Mouse (Mus musculus) natural killer cell, adult 2 months (primary cell): Measurements from ENCODE around the gene B3glct.

ENCODE experiments used
- DNase-seq, 2 experiments: peaks; one replicate each; pipeline ENCODE4 v3.0.0; 2022; ENCODE audit warnings: low spot score in 2 of 2

The B3glct gene

DNA sequence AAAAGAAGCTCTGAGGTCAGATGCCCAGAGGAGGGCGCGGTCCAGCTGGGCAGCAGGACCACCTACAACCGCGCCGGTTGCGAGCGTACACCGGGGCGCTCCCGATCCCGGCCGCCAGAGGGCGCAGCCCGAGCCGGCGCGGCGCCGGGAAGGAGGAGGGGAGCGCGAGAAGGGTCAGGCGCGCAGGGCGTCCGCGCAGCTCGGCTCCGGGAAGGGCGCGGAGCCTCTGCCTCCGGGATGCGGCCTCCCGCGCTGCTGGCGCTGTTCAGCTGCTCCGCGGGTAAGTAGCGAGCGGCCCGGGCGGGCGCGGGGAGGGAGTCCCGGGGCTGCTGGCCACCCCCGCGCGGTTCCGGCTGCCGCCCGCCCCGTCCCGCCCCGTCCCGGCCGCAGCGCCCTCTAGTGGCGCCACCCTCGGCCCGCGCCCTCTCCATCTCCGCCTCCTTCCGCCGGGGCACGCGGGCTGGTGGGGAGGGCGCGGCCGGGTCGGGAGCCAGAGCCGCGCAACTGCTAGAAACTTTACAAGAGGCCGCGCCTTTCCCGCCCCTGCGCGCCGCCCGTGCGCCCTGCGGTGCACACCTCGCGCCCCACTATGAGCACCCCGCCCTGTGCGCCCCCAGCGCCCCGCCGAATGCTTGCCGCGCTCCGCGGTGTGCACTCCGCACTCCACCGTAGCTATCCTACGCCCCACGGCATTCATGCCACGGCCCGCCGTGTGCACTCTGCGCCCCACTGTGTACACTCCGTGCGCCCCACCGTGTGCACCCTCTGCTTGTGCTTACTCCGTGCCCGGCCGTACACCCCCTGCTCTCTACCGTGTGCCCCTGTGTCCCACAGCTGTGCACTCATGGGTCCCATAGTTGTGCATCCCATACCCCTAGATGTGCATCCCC lies at the start of gene B3glct:
Gene B3glct (plus strand): TSS at position 131 of the 890 bp plus-strand sequence.
- DNase-seq, result peak; percentile 75 to 84

DNA sequence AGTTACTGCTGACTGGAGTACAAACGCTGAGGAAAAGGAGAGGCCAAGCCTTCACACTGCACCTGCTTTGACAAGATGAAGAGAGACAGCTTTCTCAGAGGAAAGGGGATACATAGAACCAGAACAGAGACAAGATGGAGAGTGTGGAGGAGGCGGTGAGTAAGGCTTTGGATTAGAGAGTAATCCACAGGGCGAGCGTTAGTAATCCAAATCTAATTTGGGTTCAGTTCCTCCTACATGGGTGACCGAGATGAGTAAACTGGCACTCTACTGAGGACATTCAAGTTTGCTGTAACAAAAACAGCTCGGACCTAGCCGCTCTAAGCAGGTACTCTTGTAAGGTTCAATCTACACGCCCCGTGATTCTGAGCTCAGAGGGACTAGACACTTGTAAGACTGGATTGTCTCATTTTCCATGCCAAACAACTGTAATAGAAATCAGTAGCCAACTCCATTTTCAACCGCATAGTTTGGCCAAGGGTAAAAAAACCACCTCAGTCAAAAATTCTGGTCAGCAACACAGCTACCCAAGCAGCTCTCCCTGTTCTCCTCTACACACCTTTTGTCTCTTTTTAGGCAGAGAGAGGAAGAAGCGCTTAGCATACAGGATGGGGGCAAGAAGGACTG lies 43.5 kb upstream of the B3glct start:
- DNase-seq, result no peak

DNA sequence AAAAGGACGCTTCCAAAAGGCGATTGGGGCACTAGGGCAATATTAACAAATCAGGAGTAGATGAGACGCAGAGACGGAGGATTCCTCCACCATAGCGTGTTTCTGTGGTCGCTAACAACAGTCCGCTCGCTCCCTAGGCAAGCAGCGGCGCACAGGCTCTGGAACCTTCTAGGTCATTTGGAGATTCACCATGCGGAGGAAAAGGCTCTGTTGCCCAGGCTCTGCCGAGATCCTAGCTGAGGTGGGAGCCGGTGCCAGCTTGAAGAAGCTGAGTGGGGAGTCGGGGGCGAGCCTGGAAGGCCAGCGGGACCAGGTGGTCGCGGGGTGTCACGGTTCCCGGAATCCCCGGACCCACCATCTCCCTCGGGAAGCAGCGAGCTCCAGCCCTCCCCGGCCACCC lies 42.5 kb upstream of the B3glct start:
- DNase-seq, result peak in 1 of 2 experiments; percentile 3

DNA sequence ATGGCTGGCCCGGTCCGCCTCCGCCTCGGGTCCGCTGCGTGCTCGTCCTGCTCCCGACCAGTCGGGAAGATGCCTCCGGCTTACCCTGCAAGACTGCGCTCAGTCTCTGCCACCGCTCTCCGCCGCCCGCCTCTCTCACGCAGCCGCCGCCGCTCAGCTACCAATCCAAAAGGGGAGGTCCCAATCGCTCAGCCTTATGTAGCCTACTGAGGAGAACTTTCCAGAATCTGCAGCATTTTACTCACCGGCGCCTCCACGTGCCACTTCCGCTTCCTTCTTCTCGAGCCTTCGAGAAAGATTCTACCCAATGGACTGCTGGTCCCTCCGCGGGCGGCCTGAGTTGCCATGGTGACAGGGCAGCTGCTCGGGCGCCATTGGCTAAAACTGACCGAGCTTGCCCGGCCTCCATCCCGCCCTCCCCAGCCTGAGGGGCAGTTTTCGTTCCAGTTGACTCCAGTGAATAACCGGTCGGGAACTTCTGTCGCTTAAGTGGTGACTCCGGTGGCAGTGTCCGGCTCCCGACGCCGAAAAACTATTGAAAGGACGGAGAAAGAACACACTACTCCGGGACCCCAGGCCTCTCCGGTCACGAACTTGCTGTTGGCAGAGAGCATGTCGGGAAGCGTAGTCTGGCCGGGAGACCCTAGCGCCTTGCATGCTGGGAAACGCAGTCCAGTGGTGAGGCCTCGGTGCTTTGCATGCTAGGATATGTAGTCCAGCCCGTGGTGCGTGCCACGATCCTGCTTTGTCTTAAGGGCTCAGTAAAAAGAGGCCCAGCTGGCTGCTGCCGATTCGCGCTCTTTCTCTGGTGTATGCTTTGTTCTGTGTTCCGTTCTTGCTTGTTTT lies 41.7 kb upstream of the B3glct start, which contains the start of gene Hsph1:
Gene Hsph1 (minus strand): TSS at position 302 of the 846 bp plus-strand sequence.
- peak; percentile 97 for DNase-seq

DNA sequence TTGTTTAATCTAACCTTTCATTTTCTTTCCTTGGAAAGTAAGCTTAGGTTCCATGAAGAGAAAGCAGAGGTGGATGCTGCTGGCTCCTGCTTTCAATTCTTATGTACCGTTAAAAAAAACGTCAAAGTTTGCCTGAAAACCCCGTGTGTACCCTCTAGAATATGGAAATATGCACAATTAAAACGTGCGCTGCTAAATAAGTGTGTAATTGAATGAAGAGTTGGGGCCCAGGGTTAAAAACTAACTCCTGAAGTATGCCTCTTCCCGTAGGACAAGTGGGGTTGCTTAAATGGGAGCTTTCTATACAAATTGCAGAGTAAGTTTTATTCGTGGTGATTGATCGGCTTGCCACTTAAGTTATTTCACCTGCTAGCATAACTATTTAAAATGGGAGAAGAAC lies 40.7 kb upstream of the B3glct start:
- no peak for DNase-seq

DNA sequence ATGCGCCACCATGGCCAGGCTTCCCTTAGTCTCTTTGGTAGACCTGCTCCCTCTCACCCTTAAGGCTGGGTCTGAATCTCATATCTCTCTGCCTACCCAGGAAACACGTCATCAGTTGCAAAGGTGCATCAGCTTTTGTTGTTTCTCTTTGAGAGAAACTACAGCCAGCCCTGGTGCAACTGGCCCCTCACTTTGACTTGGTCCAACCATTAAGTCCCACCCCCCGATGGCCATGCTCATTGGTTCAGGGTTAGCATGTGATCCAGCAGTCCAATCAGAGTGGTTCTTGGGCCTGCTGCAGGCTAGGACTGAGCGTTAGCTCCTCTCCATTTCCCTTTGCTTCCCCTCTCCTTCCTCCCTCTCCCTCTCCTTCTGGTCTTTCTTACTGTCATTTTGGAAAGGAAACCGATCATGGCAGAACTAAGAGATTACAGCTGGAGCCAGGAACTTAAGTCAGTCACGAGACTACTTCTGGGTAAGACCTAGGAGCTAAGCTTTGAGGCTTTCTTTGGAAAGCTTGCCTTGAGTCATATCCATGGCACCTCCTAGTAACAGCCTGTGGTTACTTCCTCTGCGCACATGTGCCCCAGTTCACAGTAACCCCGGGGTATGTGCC lies 36.6 kb upstream of the B3glct start:
- no peak for DNase-seq

DNA sequence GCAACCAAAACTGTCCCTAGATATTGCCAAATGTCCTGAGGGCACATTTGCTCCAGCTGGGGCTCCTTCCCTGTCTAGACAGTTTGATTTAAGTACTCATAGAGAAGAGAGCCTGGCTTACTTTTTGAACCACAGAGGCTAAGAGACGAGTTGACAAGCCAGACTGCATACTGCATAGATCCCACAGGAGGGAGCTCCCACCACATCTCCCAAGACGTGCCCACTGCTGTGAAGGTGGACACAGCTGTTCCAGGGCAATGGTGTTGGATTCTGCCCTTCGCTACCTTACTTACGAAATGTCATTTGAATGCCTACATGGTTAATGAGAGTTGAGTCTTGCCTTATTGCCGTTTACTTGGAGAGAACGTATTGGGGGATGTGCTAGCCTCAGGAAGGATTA lies 35.7 kb upstream of the B3glct start:
- no peak for DNase-seq

DNA sequence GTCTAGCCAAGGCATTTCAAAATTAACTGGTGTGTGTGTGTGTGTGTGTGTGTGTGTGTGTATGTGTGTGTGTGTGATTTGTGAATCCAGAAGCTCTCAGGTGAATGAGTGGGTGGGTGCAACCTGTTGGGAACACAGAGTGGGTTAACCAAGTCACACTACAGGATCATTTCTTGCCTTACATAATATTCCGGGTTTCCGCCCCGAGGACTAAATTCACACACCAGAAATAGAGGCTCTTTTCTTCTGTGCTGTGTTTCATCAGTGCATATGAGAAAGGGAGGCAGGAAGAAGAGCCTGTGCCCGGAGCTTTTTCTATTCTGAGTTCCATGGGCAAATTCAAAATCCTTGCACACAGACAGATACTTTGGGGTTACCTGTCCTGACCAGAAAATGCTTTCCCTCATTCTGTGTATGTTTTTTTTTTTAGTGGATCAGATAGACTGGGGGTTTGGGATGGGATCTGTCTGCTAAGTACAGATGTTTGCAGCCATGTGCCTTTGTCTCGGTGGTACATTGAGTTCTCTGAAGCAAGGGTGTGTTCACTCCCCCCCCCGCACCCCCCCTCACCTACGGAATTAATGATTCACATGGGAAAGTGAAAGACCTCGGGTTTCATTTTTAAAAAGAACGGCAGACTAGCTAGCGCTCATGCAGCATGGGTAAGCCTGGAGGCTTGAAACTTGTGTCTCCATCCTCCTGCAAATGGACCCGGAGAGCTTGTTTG lies 35.1 kb upstream of the B3glct start:
- DNase-seq, result no peak

DNA sequence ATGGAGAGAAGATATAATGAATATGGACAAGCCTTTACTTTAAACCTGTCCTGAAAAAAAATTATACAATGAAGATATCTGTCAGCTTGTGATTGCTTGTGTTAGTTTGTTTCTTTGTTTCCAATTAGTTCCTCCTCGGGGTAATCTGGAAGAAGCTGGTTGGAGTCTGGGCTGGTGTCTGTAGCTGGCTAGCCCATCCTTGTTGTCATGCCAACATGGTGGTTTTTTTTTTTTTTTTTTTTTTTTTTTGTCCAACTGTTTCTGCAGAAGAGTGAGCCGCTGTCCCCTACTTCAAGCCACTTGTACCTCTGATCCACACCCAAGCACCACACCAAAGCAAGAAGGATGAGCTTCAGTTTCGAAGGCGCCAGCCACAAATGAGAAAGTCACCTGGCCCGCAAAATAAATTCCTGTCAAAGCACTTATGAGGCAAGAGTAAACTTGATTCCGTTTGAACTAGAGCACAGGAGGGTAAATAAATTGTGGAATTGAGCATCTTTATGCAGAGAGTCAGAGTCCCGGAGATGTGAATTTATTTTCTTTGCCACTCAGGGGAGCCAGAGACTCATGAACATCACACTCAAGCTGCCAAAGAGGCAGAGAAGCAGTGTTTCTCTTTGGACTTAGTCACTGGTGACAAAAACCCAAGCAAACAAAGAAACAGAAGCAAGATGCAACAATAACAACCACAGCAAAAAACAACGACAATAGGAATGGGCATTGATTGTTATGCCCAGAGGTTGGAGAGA lies 30.5 kb upstream of the B3glct start:
- no peak for DNase-seq

DNA sequence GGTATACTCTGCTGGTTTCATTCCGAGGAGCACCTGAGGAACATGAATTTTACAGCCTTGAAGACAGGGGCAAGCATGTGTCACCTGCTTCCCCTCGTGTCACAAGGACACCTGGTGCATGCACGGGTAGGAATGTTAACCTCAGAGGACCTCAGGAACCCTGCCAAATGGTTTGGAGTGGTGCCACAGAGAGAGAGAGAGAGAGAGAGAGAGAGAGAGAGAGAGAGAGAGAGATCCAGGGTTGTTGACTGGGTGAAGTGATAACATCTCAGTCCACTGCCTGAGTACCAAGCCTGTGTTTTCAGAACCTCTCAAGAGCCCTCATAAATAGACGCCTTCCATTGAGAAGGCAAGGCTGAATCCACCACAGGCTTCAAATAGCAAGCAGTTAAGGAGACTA lies 29.8 kb upstream of the B3glct start:
- DNase-seq, result no peak

DNA sequence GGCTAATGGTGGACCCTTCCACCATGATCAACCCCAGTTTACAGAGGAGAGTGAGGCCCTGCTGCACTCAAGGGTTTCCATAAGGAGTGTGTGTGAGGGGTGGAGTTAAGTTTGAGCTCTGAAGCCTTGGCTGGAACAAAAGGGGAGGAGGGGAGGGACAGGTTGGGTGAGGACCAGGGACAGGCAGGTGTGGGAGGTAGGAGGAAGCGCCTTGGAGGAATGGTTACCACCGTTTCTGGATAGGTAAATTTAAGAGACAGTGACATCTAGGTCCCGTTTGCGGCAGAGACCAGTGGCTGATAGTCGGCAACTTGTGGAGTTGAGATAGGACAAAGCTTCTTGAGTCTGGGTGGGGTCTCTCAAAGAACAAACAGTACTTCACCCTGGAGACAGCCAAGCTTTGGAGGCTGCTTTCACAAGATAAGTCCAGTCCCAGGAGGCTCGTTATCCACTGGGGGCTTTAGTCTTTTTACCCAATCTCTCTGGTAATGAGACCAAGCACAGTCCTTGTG lies 29.1 kb upstream of the B3glct start:
- no peak for DNase-seq

DNA sequence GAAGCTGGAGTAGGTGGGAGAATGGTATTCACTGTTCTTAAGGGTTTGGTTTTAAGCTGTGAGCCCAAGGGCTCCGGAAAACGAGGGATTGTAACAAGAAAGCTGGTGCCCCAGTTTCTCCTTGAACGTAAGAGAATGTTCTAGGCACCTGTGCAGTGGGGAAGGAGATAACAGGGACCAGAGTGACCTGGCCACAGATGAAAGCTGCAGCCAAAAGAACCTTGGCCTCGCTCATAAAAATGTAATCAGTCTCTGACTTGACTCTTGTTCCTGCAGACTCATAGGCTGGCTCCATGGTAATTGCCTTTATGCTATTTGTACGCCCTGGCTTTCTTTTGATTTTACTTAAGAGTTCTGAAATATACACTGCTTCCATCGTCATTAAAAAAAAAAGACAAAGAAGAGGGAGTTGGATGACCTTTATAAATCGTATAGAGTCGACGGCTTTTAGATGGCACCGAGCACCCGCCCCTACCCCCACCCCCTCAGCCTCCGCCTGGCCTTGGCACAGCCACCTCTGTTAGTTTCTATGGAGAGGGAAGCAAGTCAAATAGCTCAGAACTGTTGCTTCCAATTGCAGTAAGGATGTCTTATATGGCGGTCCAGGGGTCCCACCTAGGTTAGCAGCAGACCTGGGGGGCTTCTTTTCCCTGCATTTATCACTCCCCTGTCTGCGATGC lies 28.4 kb upstream of the B3glct start:
- no peak for DNase-seq

DNA sequence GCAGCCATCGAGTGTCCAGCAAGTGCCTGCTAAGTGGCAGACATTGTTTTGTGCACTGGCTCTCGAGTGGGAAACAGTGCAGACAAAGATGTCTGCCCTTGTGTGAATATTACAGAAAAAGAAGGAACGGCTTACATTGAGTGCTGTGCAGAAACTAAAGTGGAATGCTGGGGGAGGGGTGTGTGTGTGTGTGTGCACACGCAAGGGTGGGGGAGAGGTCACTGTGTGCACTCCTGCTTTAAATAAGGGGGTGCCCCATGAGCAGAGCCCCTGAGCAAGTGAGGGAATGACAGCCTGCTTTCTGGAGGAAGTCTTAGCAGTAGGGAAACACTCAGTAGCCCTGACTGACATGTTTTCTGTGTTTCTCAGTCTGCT lies 27.9 kb upstream of the B3glct start:
- no peak for DNase-seq

DNA sequence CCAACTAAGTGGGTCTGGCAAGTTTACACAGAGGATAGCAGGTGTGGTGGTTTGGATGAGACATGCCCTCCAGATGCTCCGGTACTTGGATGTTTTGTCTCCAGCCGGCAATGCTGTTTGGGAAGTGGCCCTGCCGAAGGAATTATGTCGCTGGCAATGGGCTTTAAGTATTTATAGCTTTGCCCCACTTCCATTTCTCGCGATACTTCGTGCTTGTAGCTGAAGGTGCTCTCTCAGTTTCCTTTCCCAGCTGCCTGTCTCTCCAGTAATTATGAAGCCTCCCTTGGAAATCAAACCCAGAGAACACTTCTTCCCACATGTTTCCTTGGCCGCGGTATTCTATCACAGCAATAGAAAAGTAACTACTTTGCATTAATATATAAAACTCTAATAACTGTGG lies 22.4 kb upstream of the B3glct start:
- DNase-seq, result no peak

DNA sequence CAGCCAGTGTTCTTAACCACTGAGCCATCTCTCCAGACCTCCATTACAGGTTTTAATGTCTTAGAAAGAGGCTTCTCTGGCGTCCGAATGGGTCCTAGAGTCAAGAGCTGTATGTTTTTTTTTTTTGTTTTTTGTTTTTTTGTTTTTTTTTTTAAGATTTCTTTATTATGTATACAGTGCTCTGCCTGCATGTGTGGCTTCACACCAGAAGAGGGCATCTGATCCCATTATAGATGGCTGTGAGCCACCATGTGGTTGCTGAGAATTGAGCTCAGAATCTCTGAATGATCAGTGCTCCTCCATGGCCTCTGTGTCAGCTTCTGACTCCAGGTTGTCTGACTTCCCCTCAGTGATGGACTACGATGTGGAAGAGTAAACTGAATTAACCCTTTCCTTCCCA lies 20.0 kb upstream of the B3glct start:
- DNase-seq, result no peak

DNA sequence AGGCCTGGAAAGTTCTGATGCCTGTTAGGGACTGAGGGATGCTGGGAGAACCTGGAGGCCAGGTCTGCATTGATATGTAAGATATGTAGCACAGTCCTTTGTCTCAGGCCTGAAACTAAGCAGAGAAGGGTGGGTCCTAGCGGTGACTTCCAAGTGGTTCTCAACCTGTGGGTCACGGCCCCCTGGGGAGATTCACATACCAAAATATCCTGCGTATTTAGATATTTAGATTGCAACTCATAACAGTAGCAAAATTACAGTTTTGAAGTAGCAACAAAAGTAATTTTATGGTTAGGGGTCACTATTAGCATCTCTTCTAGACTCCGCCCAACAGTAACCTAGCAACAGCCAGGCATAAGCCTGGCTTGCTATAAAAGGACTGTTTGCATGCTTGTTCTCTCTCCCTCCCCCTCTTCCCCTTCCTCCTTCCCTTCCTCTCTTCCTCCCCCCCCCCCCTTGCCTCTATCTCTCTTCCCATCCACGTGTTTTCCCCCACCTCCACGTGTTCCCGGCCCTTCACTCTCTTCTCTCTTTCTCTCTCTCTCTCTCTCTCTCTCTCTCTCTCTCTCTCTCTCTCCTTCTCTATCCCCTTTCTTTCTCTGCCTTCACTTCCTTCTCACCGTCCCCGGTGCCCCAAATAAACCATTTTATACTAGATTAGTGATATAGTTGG lies 19.2 kb upstream of the B3glct start:
- DNase-seq, result no peak

DNA sequence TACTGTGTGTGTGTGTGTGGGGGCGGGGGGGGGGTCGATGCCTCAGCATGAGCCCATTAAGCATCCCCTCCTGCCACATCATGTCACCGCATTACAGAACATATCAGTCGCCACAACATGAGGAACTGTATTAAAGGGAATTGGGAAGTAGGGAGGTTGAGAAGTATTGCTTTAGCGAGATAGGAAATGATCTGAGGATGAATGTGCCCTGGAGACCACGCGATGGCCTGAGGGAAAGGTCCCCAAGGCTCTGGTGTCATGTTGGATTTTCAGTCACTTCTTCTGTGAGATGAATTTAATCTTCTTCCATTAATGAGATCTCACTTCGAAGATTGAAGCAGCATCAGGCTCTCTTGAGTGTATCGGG lies 18.6 kb upstream of the B3glct start:
- no peak for DNase-seq

DNA sequence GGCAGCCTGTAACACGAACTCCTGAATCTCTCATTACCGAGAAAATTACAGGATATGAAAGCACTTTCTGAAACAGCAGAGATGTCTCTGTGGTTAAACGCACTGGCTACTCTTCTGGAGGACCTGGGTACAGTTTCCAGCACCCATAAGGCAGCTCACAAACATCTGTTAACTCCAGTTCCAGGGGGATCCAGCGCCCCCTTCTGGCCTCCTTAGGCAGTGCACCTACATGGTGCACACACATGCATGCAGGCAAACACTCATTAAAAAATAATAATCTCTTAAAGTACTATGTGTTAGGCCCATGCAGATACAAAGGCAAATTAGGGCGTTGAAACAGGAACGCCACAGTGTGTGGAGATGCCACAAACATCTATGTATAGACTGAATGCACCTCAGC lies 16.6 kb upstream of the B3glct start:
- no peak for DNase-seq

DNA sequence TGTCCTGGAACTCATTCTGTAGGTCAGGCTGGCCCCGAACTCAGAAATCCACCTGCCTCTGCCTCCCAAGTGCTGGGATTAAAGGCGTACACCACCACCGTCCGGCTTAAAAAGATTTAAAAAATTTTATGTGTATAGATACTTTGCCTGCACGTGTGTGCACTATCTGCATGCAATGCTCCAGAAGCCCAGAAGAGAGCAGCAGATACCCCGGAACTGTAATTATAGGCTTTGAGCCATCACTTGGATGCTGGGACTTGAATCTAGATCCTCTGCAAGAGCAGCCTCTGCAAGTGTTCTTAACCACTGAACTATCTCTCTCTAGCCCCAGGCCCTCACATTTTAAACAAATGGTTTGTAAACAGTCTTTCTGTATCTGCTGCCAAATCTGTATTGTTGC lies 15.1 kb upstream of the B3glct start:
- no peak for DNase-seq
